Mouse (Mus musculus) limb, embryonic 14.5 days (tissue): ENCODE measurements around the gene Agtpbp1. TPM values are rescaled to one million over a fixed set of nuclear protein-coding genes. Genes with fewer than 3 reads are reported as not detected.

Experiments
- ATAC-seq: fragments of 200-750 bp; cut with Nextera tagmentation; 2 replicates; pipeline ENCODE4 v1.8.0; 2017; ENCODE audit warnings: low read depth, moderate number of reproducible peaks, moderate TSS enrichment; ENCODE audit not compliant: low FRiP score
- DNase-seq: peaks from one replicate; pipeline ENCODE4 v3.0.0-alpha.2; 2015; ENCODE audit warnings: low spot score
- H3K27ac ChIP-seq: fragments of 300-500 bp; sonication (generic); replicated peaks from 2 replicates; pipeline ENCODE4 v1.5.1; 2014; ENCODE audit warnings: low read depth, mild to moderate bottlenecking, low read length, moderate library complexity, mixed read lengths
- H3K27me3 ChIP-seq: fragments of 300-500 bp; sonication (generic); 2 replicates; pipeline ENCODE4 v1.6.1; 2014; ENCODE audit warnings: low read length, mixed read lengths; ENCODE audit not compliant: control insufficient read depth, insufficient read depth
- H3K36me3 ChIP-seq: fragments of 300-500 bp; sonication (generic); 2 replicates; pipeline ENCODE4 v1.6.1; 2014; ENCODE audit warnings: mild to moderate bottlenecking, low read length, moderate library complexity, mixed read lengths; ENCODE audit not compliant: control insufficient read depth, insufficient read depth
- H3K4me1 ChIP-seq: fragments of 300-500 bp; sonication (generic); 2 replicates; pipeline ENCODE4 v1.6.1; 2014; ENCODE audit warnings: antibody characterized with exemption, low read length, mixed read lengths; ENCODE audit not compliant: control insufficient read depth, insufficient read depth
- H3K4me2 ChIP-seq: fragments of 300-500 bp; sonication (generic); replicated peaks from 2 replicates; pipeline ENCODE4 v1.6.1; 2014; ENCODE audit warnings: low read depth, mild to moderate bottlenecking, low read length, moderate library complexity; ENCODE audit not compliant: severe bottlenecking
- H3K4me3 ChIP-seq: fragments of 300-500 bp; sonication (generic); replicated peaks from 2 replicates; pipeline ENCODE4 v1.5.1; 2014; ENCODE audit warnings: low read length
- H3K9ac ChIP-seq: fragments of 300-500 bp; sonication (generic); 2 replicates; pipeline ENCODE4 v1.6.1; 2014; ENCODE audit warnings: mild to moderate bottlenecking, low read depth, low read length, moderate library complexity; ENCODE audit not compliant: severe bottlenecking
- H3K9me3 ChIP-seq: fragments of 300-500 bp; sonication (generic); 2 replicates; pipeline ENCODE4 v1.6.1; 2016; ENCODE audit warnings: low read length; ENCODE audit not compliant: control insufficient read depth
- POLR2A ChIP-seq: fragments of 200-500 bp; IDR thresholded peaks from 2 replicates; pipeline ENCODE4 v1.8.0; 2012; ENCODE audit warnings: inconsistent platforms, mild to moderate bottlenecking, moderate library complexity, borderline replicate concordance; ENCODE audit not compliant: insufficient read depth, insufficient read length; ENCODE audit errors: extremely low read depth
- WGBS: fragments of 180-500 bp; shearing (Covaris S2); extraction: QIAGEN DNeasy Blood & Tissue Kit; methylation state at CpG from one replicate; pipeline ENCODE4 v1.1.7; 2014; 5-methylcytosine and 5-hydroxymethylcytosine counted together
- polyA plus RNA-seq, 2 experiments: library from polyadenylated mRNA; depleted of rRNA in 1 of 2; stranded (reverse) in 1 of 2; unstranded in 1 of 2; fragments of >200 nt; fragmentation: Nextera tagmentation in 1 of 2; extraction: Ambion mirVana in 1 of 2; gene quantifications; 2 replicates each; pipeline versions ENCODE4 v1.2.1 to v1.2.3; 2012 to 2014

Gene Agtpbp1
- polyA plus RNA-seq, 2 experiments: 13.9 to 16.5 TPM

DNA sequence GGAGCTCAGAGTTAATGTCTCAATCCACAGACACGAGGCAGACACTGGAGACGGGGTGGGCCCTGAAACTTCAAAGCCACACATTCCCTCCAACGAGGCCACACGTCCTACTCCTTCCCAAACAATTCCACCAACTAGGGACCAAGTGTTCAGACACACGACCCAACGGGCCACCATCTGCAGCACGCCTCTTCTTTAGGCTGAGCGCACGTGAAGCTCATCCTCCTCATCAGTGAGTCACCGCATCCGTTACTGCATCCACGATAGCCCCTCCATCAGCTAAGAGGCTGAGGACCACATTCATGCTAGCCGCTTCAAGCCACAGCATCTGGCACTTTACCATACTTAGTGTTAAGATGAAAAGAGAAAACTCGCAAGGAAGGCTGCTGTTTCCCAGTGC is 107.6 kb downstream of the Agtpbp1 start:
- no peak overlapping the region for H3K4me3 ChIP-seq
- no peaks in the 10 kb centered on the region for H3K4me1 ChIP-seq
- no peak overlapping the region for H3K27ac ChIP-seq
- no peak overlapping the region for H3K4me2 ChIP-seq
- H3K36me3 ChIP-seq: 0 out of 2 replicates have a peak, but pooled peaks cover 7% of the 10 kb centered on the region
- DNase-seq (no peak), ATAC-seq (no peak)
- H3K9me3 ChIP-seq: no peaks in the 10 kb centered on the region
- H3K27me3 ChIP-seq: no peaks in the 10 kb centered on the region
- no peak for TF ChIP-seq POLR2A
- 77% methylated on average over 14 of the region's 14 CpGs for WGBS
- H3K9ac ChIP-seq: no peak overlapping the region

DNA sequence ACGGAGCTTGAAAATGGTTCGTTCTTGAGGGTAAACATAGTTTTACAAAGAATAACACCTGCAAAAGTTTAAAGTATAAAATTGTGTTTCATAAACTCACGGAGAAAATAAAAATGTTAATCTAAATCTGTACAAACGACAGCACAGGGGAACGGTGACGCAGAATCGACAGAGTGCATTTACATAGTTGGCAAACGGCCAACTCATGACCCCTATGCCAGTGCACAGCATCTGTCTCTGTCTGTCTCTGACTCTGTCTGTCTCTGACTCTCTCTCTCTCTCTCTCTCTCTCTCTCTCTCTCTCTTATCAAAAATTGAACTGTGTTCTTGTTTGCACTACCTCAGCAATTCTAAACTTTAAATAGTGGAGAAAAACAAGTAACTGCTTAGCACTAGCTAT is 110.1 kb downstream of the Agtpbp1 start:
- no peaks in the 10 kb centered on the region for H3K9me3 ChIP-seq
- DNase-seq (peak; percentile 52), ATAC-seq (no peak)
- 63% methylated on average over 8 of the region's 8 CpGs for WGBS
- no peak for TF ChIP-seq POLR2A
- H3K4me2 ChIP-seq: no peak overlapping the region
- no peak overlapping the region for H3K4me3 ChIP-seq
- no peak overlapping the region for H3K9ac ChIP-seq
- 0 out of 2 replicates have a peak, but pooled peaks cover 7% of the 10 kb centered on the region for H3K36me3 ChIP-seq
- H3K4me1 ChIP-seq: no peaks in the 10 kb centered on the region
- H3K27me3 ChIP-seq: no peaks in the 10 kb centered on the region
- no peak overlapping the region for H3K27ac ChIP-seq

DNA sequence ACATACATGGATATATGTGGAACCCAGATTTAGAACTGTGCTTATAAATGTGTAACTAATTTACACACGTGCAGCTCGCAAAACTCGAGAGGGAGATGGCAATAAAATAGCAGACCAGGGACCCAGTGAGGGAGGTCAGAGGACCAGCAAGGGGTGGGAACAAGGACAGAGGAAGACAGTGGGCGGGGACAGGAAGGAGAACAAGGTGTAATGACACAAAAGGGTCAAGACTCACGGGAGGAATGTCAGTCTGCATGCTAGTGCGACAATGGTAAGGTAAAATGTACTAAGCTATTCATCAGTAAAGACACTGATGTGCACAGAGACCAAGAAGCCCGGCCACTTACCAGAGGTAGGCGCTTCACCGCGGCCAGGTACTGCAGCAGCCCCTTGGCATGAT is 111.7 kb downstream of the Agtpbp1 start:
- Histone ChIP-seq H3K4me3 (no peak overlapping the region), H3K4me2 (no peak overlapping the region), H3K4me1 (no peaks in the 10 kb centered on the region), H3K9ac (no peak overlapping the region), H3K9me3 (no peaks in the 10 kb centered on the region), H3K27me3 (no peaks in the 10 kb centered on the region), H3K27ac (no peak overlapping the region), H3K36me3 (0 out of 2 replicates have a peak, but pooled peaks cover 7% of the 10 kb centered on the region)
- 62% methylated on average over 10 of the region's 10 CpGs for WGBS
- TF ChIP-seq POLR2A: no peak
- DNase-seq: no peak
- ATAC-seq: no peak

DNA sequence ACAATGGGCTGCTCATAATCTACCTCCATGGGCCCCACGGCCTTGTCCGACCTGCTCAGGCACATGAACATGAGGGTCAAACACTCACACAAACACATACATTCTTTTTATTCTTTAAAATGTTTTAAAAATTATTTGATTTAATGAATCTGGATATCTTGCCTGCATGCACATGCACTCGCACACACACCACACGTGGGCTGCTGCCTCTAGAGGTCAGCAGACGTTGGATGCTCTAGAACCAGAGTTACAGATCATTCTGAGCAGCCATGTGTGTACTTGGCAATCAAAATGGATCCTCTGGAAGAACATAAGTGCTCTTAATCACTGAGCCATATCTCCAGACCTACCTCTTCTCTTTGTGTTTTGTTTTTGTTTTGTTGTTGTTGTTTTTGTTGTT is 112.8 kb downstream of the Agtpbp1 start:
- no peak for ATAC-seq
- H3K9me3 ChIP-seq: no peaks in the 10 kb centered on the region
- H3K27ac ChIP-seq: no peak overlapping the region
- no peak for TF ChIP-seq POLR2A
- peaks cover 6% of the 10 kb centered on the region for H3K4me1 ChIP-seq
- DNase-seq: no peak
- no peak overlapping the region for H3K9ac ChIP-seq
- 85% methylated on average over 5 of the region's 5 CpGs for WGBS
- H3K27me3 ChIP-seq: no peaks in the 10 kb centered on the region
- no peak overlapping the region for H3K4me3 ChIP-seq
- 0 out of 2 replicates have a peak, but pooled peaks cover 4% of the 10 kb centered on the region for H3K36me3 ChIP-seq
- no peak overlapping the region for H3K4me2 ChIP-seq

DNA sequence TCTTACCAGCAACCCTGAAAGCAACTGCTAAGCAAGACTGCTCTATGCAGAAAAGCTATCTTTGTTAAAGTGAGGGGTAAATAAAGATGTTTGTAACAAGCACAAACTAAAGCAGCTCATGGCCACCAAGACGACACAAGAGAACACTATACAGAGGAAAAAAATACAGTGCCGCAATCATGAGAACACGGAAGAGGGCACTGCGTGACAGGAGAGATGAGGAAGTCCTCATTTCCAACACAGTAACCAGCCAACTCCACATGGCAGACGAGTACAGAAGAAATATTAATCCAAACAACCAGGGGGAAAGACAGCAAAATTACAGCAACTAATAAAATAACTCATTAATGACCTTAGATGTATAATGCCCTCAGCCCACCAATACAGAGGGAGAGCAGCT is 115.3 kb downstream of the Agtpbp1 start:
- no peak for TF ChIP-seq POLR2A
- DNase-seq (no peak), ATAC-seq (no peak)
- Histone ChIP-seq H3K9ac (no peak overlapping the region), H3K4me1 (peaks cover 6% of the 10 kb centered on the region), H3K4me2 (no peak overlapping the region), H3K27ac (no peak overlapping the region), H3K27me3 (no peaks in the 10 kb centered on the region), H3K36me3 (0 out of 2 replicates have a peak, but pooled peaks cover under 1% of the 10 kb centered on the region), H3K9me3 (no peaks in the 10 kb centered on the region), H3K4me3 (no peak overlapping the region)
- WGBS: 80% methylated on average over 5 of the region's 5 CpGs
